8 mouse cellular contexts compared by ENCODE assay signal in genomic region chr3:131919476-131919875, GRCm38 (mm10).
A peak's percentile ranks its signal among the peaks of the same experiment; 100 is the strongest.
DNase-seq lines count a peak whose midpoint lies in the region.

No protein-coding gene starts in this region.

- intact Hi-C loops in left cerebral cortex, postnatal 10 days (cut with DNase I) = no loop called here

- DNase-seq in adrenal gland, postnatal 10 days = peak; percentile 11
- DNase-seq in adrenal gland, postnatal 4 days (ENCODE audit: low spot score in 2 of 2) = no peak
- DNase-seq in urinary bladder, postnatal 14 days (ENCODE audit: low spot score) = peak; percentile 9
- DNase-seq in urinary bladder, adult 2 months (ENCODE audit: low spot score) = no peak
- peak; percentile 48 to 77 for DNase-seq in left cerebral cortex, postnatal 10 days (ENCODE audit: extremely low spot score in 1 of 2, low spot score in 2 of 2)
- peak; percentile 59 for DNase-seq in skeletal muscle tissue, adult 2 months (ENCODE audit: low read depth, low spot score)
- DNase-seq in natural killer cell, adult 2 months (ENCODE audit: low spot score in 2 of 2) = no peak
- DNase-seq in lung, postnatal 36 days = no peak

Comparison
In these comparisons a context has a peak if more than half of its experiments do, and no peak if none do; other contexts are left out.
1. DNase-seq: peak in adrenal gland, postnatal 10 days (single experiment), urinary bladder, postnatal 14 days (single experiment), left cerebral cortex, postnatal 10 days (2 of 2) and skeletal muscle tissue, adult 2 months (single experiment); none in adrenal gland, postnatal 4 days (0 of 2), urinary bladder, adult 2 months (single experiment), natural killer cell, adult 2 months (0 of 2) and lung, postnatal 36 days (single experiment).